Mouse (Mus musculus) MEL (cell line): ENCODE measurements around the gene Srxn1. TPM values are rescaled to one million over a fixed set of nuclear protein-coding genes. Genes with fewer than 3 reads are reported as not detected.

Source experiments
- DNase-seq: peaks from one replicate; pipeline ENCODE4 v3.0.0; 2011; ENCODE audit warnings: low read depth, low spot score
- H3K27ac ChIP-seq: 2 replicates; pipeline ENCODE4 v1.5.1; 2012; ENCODE audit warnings: low read depth, mild to moderate bottlenecking, control low read depth, low read length, moderate library complexity; ENCODE audit not compliant: control insufficient read depth
- H3K27me3 ChIP-seq, 2 experiments: fragments of 150-350 bp in 1 of 2; sonication (generic) in 1 of 2; 2 replicates each; pipeline ENCODE4 v1.6.1; 2012; ENCODE audit warnings: low read length in 2 of 2, mild to moderate bottlenecking in 2 of 2, improper control_type of control experiment in 1 of 2, moderate library complexity in 1 of 2; ENCODE audit not compliant: insufficient read depth in 2 of 2, control insufficient read depth in 1 of 2
- H3K36me3 ChIP-seq, 2 experiments: 2 replicates each; pipeline ENCODE4 v1.6.1; 2012 to 2014; ENCODE audit warnings: low read length in 2 of 2, improper control_type of control experiment in 1 of 2, inconsistent platforms in 1 of 2, mild to moderate bottlenecking in 1 of 2; ENCODE audit not compliant: insufficient read depth in 2 of 2, control insufficient read depth in 1 of 2
- H3K4me1 ChIP-seq, 2 experiments: fragments of 150-350 bp in 1 of 2; sonication (generic) in 1 of 2; 2 replicates each; pipeline ENCODE4 v1.6.1; 2012; ENCODE audit warnings: low read length in 2 of 2, improper control_type of control experiment in 1 of 2, mild to moderate bottlenecking in 1 of 2; ENCODE audit not compliant: insufficient read depth in 2 of 2, control insufficient read depth in 1 of 2
- H3K4me3 ChIP-seq, 2 experiments: fragments of 150-350 bp in 1 of 2; sonication (generic) in 1 of 2; 2 replicates each; pipeline ENCODE4 v1.5.1; 2012; ENCODE audit warnings: low read depth in 2 of 2, low read length in 2 of 2, mild to moderate bottlenecking in 2 of 2, moderate library complexity in 2 of 2, control low read depth in 1 of 2, improper control_type of control experiment in 1 of 2; ENCODE audit not compliant: control insufficient read depth in 1 of 2, insufficient read depth in 1 of 2
- H3K79me2 ChIP-seq: 2 replicates; pipeline ENCODE4 v1.6.1; 2012; ENCODE audit warnings: mild to moderate bottlenecking, low read length, moderate library complexity; ENCODE audit not compliant: control insufficient read depth, poor library complexity, insufficient read depth
- H3K9ac ChIP-seq: 2 replicates; pipeline ENCODE4 v1.6.1; 2012; ENCODE audit warnings: low read depth, mild to moderate bottlenecking, control low read depth, low read length, moderate library complexity; ENCODE audit not compliant: control insufficient read depth, poor library complexity, severe bottlenecking
- H3K9me3 ChIP-seq: fragments of 150-350 bp; sonication (generic); replicated peaks from 2 replicates; pipeline ENCODE4 v1.6.1; 2012; ENCODE audit warnings: mild to moderate bottlenecking, low read length, improper control_type of control experiment, moderate library complexity; ENCODE audit not compliant: insufficient read depth
- BHLHE40 ChIP-seq: IDR thresholded peaks from 2 replicates; pipeline ENCODE4 v1.6.1; 2012; ENCODE audit warnings: low read depth, mild to moderate bottlenecking, inconsistent platforms, low read length, improper control_type of control experiment, borderline replicate concordance
- CHD2 ChIP-seq: IDR thresholded peaks from 2 replicates; pipeline ENCODE4 v1.6.1; 2011; ENCODE audit warnings: low read length, improper control_type of control experiment
- CTCF ChIP-seq, 3 experiments: IDR thresholded peaks in 2 of 3; conservative IDR thresholded peaks in 1 of 3; 2 replicates each; pipeline ENCODE4 v1.5.1; 2011 to 2012; ENCODE audit warnings: low read length in 3 of 3, low read depth in 2 of 3, mild to moderate bottlenecking in 2 of 3, improper control_type of control experiment in 1 of 3, inconsistent platforms in 1 of 3, mixed read lengths in 1 of 3, moderate library complexity in 1 of 3; ENCODE audit not compliant: control insufficient read depth in 1 of 3, insufficient read depth in 1 of 3, poor library complexity in 1 of 3, severe bottlenecking in 1 of 3
- E2F4 ChIP-seq: IDR thresholded peaks from 2 replicates; pipeline ENCODE4 v1.6.1; 2011; ENCODE audit warnings: low read depth, low read length, improper control_type of control experiment, borderline replicate concordance
- ELF1 ChIP-seq: IDR thresholded peaks from 2 replicates; pipeline ENCODE4 v1.6.1; 2014; ENCODE audit warnings: low read depth, mild to moderate bottlenecking, inconsistent platforms, low read length, improper control_type of control experiment, moderate library complexity
- EP300 ChIP-seq, 2 experiments: IDR thresholded peaks; 2 replicates each; pipeline ENCODE4 v1.6.1; 2011; ENCODE audit warnings: improper control_type of control experiment in 2 of 2, low read length in 2 of 2, low read depth in 1 of 2, mild to moderate bottlenecking in 1 of 2
- ETS1 ChIP-seq: IDR thresholded peaks from 2 replicates; pipeline ENCODE4 v1.6.1; 2012; ENCODE audit warnings: low read depth, mild to moderate bottlenecking, inconsistent platforms, low read length, improper control_type of control experiment, moderate library complexity
- GATA1 ChIP-seq: IDR thresholded peaks from 2 replicates; pipeline ENCODE4 v1.6.1; 2011; ENCODE audit warnings: low read depth, low read length, improper control_type of control experiment
- JUND ChIP-seq: IDR thresholded peaks from 2 replicates; pipeline ENCODE4 v1.6.1; 2011; ENCODE audit warnings: low read depth, mild to moderate bottlenecking, improper control_type of control experiment, low read length
- KAT2A ChIP-seq: conservative IDR thresholded peaks from 2 replicates; pipeline ENCODE4 v1.6.1; 2012; ENCODE audit warnings: low read depth, low read length, improper control_type of control experiment, inconsistent platforms
- MAFK ChIP-seq: IDR thresholded peaks from 2 replicates; pipeline ENCODE4 v1.6.1; 2011; ENCODE audit warnings: low read depth, mild to moderate bottlenecking, low read length, improper control_type of control experiment, borderline replicate concordance
- MXI1 ChIP-seq: IDR thresholded peaks from 2 replicates; pipeline ENCODE4 v1.6.1; 2011; ENCODE audit warnings: mild to moderate bottlenecking, low read depth, low read length, improper control_type of control experiment
- MYC ChIP-seq: IDR thresholded peaks from 2 replicates; pipeline ENCODE4 v1.6.1; 2011; ENCODE audit warnings: low read depth, mild to moderate bottlenecking, low read length, improper control_type of control experiment, moderate library complexity
- NELFE ChIP-seq: IDR thresholded peaks from 2 replicates; pipeline ENCODE4 v1.6.1; 2011; ENCODE audit warnings: low read depth, low read length, improper control_type of control experiment
- RAD21 ChIP-seq: IDR thresholded peaks from 2 replicates; pipeline ENCODE4 v1.6.1; 2011; ENCODE audit warnings: mild to moderate bottlenecking, low read depth, low read length, improper control_type of control experiment
- RCOR1 ChIP-seq: IDR thresholded peaks from 2 replicates; pipeline ENCODE4 v1.6.1; 2012; ENCODE audit warnings: low read depth, mild to moderate bottlenecking, inconsistent platforms, low read length, improper control_type of control experiment
- SMC3 ChIP-seq: IDR thresholded peaks from 2 replicates; pipeline ENCODE4 v1.6.1; 2011; ENCODE audit warnings: low read depth, low read length, improper control_type of control experiment
- TAL1 ChIP-seq: IDR thresholded peaks from 2 replicates; pipeline ENCODE4 v1.6.1; 2012; ENCODE audit warnings: mild to moderate bottlenecking, inconsistent platforms, low read length, moderate library complexity, mixed read lengths
- TBP ChIP-seq: IDR thresholded peaks from 2 replicates; pipeline ENCODE4 v1.8.0; 2011; ENCODE audit warnings: low read depth, low read length, improper control_type of control experiment
- UBTF ChIP-seq: IDR thresholded peaks from 2 replicates; pipeline ENCODE4 v1.6.1; 2012; ENCODE audit warnings: low read depth, mild to moderate bottlenecking, inconsistent platforms, low read length, improper control_type of control experiment, moderate library complexity, borderline replicate concordance; ENCODE audit not compliant: insufficient read depth
- USF1 ChIP-seq: IDR thresholded peaks from 2 replicates; pipeline ENCODE4 v1.6.1; 2014; ENCODE audit warnings: low read depth, mild to moderate bottlenecking, inconsistent platforms, low read length, improper control_type of control experiment, moderate library complexity
- ZC3H11A ChIP-seq: IDR thresholded peaks from 2 replicates; pipeline ENCODE4 v1.6.1; 2012; ENCODE audit warnings: low read depth, mild to moderate bottlenecking, inconsistent platforms, low read length, improper control_type of control experiment
- ZKSCAN1 ChIP-seq: IDR thresholded peaks from 2 replicates; pipeline ENCODE4 v1.6.1; 2012; ENCODE audit warnings: low read depth, mild to moderate bottlenecking, inconsistent platforms, low read length, improper control_type of control experiment, moderate library complexity
- polyA plus RNA-seq, 2 experiments: library from polyadenylated mRNA; stranded (reverse) in 1 of 2; unstranded in 1 of 2; fragments of >175 nt in 1 of 2; fragments of >200 nt in 1 of 2; gene quantifications; 2 replicates each; pipeline versions ENCODE4 v1.2.1 to v1.2.4; 2012; ENCODE audit warnings: low replicate concordance in 2 of 2, low read depth in 1 of 2; ENCODE audit not compliant: insufficient read length in 2 of 2, insufficient read depth in 1 of 2, missing spikeins in 1 of 2
- total RNA-seq: library from RNA; depleted of rRNA; stranded (reverse); fragments of 300-350 nt; gene quantifications from 2 replicates; pipeline ENCODE4 v1.2.3, GENCODE M21; 2012

The Srxn1 gene
- total and polyA plus RNA-seq, 3 experiments: 31.3 to 48.6 TPM; not detected in 1

GRCm38 (mm10) chr2:152086451-152086850 is 18.9 kb upstream of the Srxn1 start:
- DNase-seq: no peak
- Histone ChIP-seq H3K9ac (no peak overlapping the region), H3K79me2 (no peaks in the 10 kb centered on the region), H3K4me3 (no peak overlapping the region), H3K27me3 (no peaks in the 10 kb centered on the region), H3K27ac (no peak overlapping the region), H3K36me3 (peaks cover 0 to 3% of the 10 kb centered on the region in 2 experiments; a peak in 2 of 4 replicates), H3K4me1 (peaks cover 0 to 9% of the 10 kb centered on the region in 2 experiments; a peak in 1 of 4 replicates), H3K9me3 (no peaks in the 10 kb centered on the region)
- TF ChIP-seq KAT2A (no peak), GATA1 (no peak), ELF1 (no peak), ZC3H11A (no peak), RCOR1 (no peak), NELFE (no peak), TBP (no peak)

- Histone ChIP-seq H3K27me3 (no peaks in the 10 kb centered on the region), H3K4me1 (peaks cover 0 to 9% of the 10 kb centered on the region in 2 experiments; a peak in 1 of 4 replicates), H3K4me3 (no peak overlapping the region), H3K79me2 (no peaks in the 10 kb centered on the region), H3K9me3 (no peaks in the 10 kb centered on the region), H3K27ac (no peak overlapping the region), H3K36me3 (peaks cover 0 to 3% of the 10 kb centered on the region in 2 experiments; a peak in 2 of 4 replicates), H3K9ac (no peak overlapping the region)
- DNase-seq: no peak
- TF ChIP-seq GATA1: no peak
- no peak for TF ChIP-seq RCOR1
- TF ChIP-seq CTCF (IDR thresholded peaks at IDR 0.05 in 2 of 3, conservative IDR thresholded peaks at IDR 0.05 in 1 of 3; ENCODE audit: control insufficient read depth in 1 of 3, insufficient read depth in 1 of 3, low read depth in 2 of 3, low read length in 3 of 3, poor library complexity in 1 of 3, severe bottlenecking in 1 of 3): no peak
Observed at GRCm38 (mm10) chr2:152087111-152087510, 18.2 kb upstream of the Srxn1 start.

GRCm38 (mm10) chr2:152089078-152089477 is 16.2 kb upstream of the Srxn1 start:
- H3K4me3 ChIP-seq: no peak overlapping the region
- H3K27ac ChIP-seq: no peak overlapping the region
- peaks cover 0 to 3% of the 10 kb centered on the region in 2 experiments; a peak in 2 of 4 replicates for H3K36me3 ChIP-seq
- TF ChIP-seq RAD21 (peak; percentile 78), MAFK (no peak), EP300 (IDR thresholded peaks at IDR 0.05; ENCODE audit: low read depth in 1 of 2, low read length in 2 of 2) (no peak), TAL1 (no peak), E2F4 (no peak), USF1 (no peak), RCOR1 (no peak), ZKSCAN1 (peak; percentile 96), TBP (0 out of 2 replicates have a peak, but pooled peaks have one; percentile 32), UBTF (no peak), JUND (no peak), BHLHE40 (no peak), KAT2A (no peak), MXI1 (no peak), CTCF (IDR thresholded peaks at IDR 0.05 in 2 of 3, conservative IDR thresholded peaks at IDR 0.05 in 1 of 3; ENCODE audit: control insufficient read depth in 1 of 3, insufficient read depth in 1 of 3, low read depth in 2 of 3, low read length in 3 of 3, poor library complexity in 1 of 3, severe bottlenecking in 1 of 3) (peak; percentile 85 to 89 (median 88)), MYC (no peak), ZC3H11A (peak; percentile 74), GATA1 (peak; percentile 82), CHD2 (no peak), ETS1 (no peak), SMC3 (peak; percentile 90)
- TF ChIP-seq, all 39 proteins: peak for 7
- Histone ChIP-seq H3K9me3 (no peaks in the 10 kb centered on the region), H3K79me2 (no peaks in the 10 kb centered on the region), H3K9ac (no peak overlapping the region), H3K27me3 (no peaks in the 10 kb centered on the region), H3K4me1 (peaks cover 0 to 9% of the 10 kb centered on the region in 2 experiments; a peak in 1 of 4 replicates)
- peak; percentile 59 for DNase-seq
